Mouse (Mus musculus): ENCODE data around the gene Trpv1.

DNA sequence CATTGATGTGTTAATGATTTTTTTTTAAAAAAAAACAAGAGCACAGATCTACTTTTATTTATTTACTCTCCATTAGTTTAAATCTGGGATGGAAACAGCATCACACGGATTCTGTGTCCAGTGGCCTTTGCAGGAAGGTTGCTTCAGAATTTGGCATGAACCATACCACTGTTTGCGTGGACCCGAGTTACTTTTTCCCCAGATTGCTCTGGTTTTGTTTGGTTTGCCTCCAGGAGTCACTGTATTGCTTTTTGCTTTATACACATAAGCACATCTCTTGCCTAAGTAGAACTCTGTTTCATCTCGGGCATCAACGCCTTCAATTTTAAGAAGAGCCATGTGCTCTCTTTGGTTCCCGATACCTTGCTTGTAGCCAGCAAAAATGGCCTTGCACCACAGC lies 8.2 kb upstream of the Trpv1 start:
- TF ChIP-seq CTCF (IDR thresholded peaks at IDR 0.05; ENCODE audit: low read depth, low read length) (no peak), POLR2A (IDR thresholded peaks at IDR 0.05; ENCODE audit: insufficient read depth, low read length) (no peak), EP300 (IDR thresholded peaks at IDR 0.05; ENCODE audit: insufficient read depth, low read depth, low read length) (no peak)

Data from ES-Bruce4 (cell line).